Mouse (Mus musculus) lung, postnatal 0 days (tissue): ENCODE results near the gene Exosc5. TPM values are rescaled to one million over a fixed set of nuclear protein-coding genes. Genes with fewer than 3 reads are reported as not detected.
A peak's percentile ranks its signal among the peaks of the same experiment; 100 is the strongest.

Experiments
- ATAC-seq: fragments of 200-750 bp; cut with Nextera tagmentation; 2 replicates; pipeline ENCODE4 v1.8.0; 2017; ENCODE audit warnings: moderate library complexity
- DNase-seq: peaks from one replicate; pipeline ENCODE4 v3.0.0-alpha.2; 2016; ENCODE audit warnings: low spot score
- H3K27ac ChIP-seq: fragments of 300-500 bp; sonication (generic); 2 replicates; pipeline ENCODE4 v1.5.1; 2014; ENCODE audit warnings: antibody characterized with exemption, mild to moderate bottlenecking, low read length, mixed read lengths
- H3K27me3 ChIP-seq: fragments of 300-500 bp; sonication (generic); replicated peaks from 2 replicates; pipeline ENCODE4 v1.6.1; 2014; ENCODE audit warnings: low read length, mixed read lengths; ENCODE audit not compliant: insufficient read depth
- H3K36me3 ChIP-seq: fragments of 300-500 bp; sonication (generic); 2 replicates; pipeline ENCODE4 v1.6.1; 2014; ENCODE audit warnings: low read length, mixed read lengths; ENCODE audit not compliant: insufficient read depth
- H3K4me1 ChIP-seq: fragments of 300-500 bp; sonication (generic); 2 replicates; pipeline ENCODE4 v1.6.1; 2014; ENCODE audit warnings: antibody characterized with exemption, low read depth, low read length, mixed read lengths; ENCODE audit not compliant: insufficient read depth
- H3K4me2 ChIP-seq: fragments of 300-500 bp; sonication (generic); replicated peaks from 2 replicates; pipeline ENCODE4 v1.6.1; 2014; ENCODE audit warnings: low read depth, mild to moderate bottlenecking, low read length, moderate library complexity, mixed read lengths
- H3K4me3 ChIP-seq: fragments of 300-500 bp; sonication (generic); 2 replicates; pipeline ENCODE4 v1.5.1; 2014; ENCODE audit warnings: low read depth, low read length
- H3K9ac ChIP-seq: fragments of 300-500 bp; sonication (generic); replicated peaks from 2 replicates; pipeline ENCODE4 v1.6.1; 2014; ENCODE audit warnings: low read depth, mild to moderate bottlenecking
- H3K9me3 ChIP-seq: fragments of 300-500 bp; sonication (generic); 2 replicates; pipeline ENCODE4 v1.6.1; 2016; ENCODE audit warnings: low read length, mixed read lengths
- CTCF ChIP-seq: IDR thresholded peaks from 2 replicates; pipeline ENCODE4 v1.5.1; 2016; ENCODE audit warnings: antibody characterized with exemption, mild to moderate bottlenecking
- EP300 ChIP-seq: IDR thresholded peaks from 2 replicates; pipeline ENCODE4 v1.6.1; 2016; ENCODE audit warnings: antibody characterized with exemption, mild to moderate bottlenecking, control low read depth
- WGBS: fragments of 180-500 bp; shearing (Covaris S2); extraction: QIAGEN DNeasy Blood & Tissue Kit; methylation state at CpG from one replicate; pipeline ENCODE4 v1.1.7; 2014; 5-methylcytosine and 5-hydroxymethylcytosine counted together
- polyA plus RNA-seq: library from polyadenylated mRNA; unstranded; fragments of >200 nt; fragmentation: Nextera tagmentation; extraction: Ambion mirVana; gene quantifications from 2 replicates; pipeline ENCODE4 v1.2.1, GENCODE M21; 2015

The Exosc5 gene
- polyA plus RNA-seq, 1 experiment from 2014 or later = 49.7 TPM

DNA sequence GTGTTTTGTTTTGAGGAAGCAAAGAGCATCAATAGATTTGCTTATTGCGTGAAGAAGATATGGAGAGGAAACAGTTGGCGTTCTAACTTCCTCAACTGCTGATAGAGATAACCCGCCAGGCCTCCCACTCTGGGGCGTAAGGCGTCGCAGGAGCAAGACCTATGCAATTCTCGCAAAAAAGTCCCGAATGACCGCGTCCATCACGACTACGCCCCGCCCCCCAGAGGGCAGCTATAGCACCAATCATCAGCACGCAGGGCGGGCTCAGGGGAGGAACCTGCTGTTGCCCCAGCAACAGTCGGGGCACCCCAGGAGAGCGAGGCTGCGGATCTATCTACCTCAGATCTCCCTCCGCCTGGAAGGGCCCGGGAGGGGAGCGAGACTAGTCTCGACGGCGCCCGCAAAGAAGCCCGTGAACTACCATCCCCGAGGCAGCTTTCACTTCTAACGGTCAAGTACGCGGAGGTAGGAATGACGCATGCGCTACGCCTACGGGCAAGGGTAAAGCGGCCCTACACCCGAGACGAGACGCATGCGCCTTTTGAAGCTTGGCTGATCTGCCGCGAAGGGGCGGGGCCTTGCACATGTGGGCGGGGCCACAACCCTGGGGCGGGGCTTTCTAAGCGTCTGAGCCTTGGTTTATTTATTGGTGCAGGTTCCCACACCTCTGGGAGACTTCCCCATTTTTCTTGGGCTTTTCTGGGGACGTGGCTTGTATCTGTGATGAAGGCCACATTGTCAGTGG is 21.7 kb downstream of the Exosc5 start, which contains the start of gene B9d2:
Gene B9d2 (plus strand): TSS at position 267 of the 745 bp plus-strand sequence.
- no peaks in the 10 kb centered on the region for H3K9me3 ChIP-seq
- peaks cover 21% of the 10 kb centered on the region for H3K4me1 ChIP-seq
- H3K9ac ChIP-seq = 0 out of 2 replicates have a peak within 1 kb of the TSS, but pooled peaks have one; percentile 39
- no peaks in the 10 kb centered on the region for H3K36me3 ChIP-seq
- TF ChIP-seq EP300 (no peak), CTCF (peak; percentile 16)
- DNase-seq (peak; percentile 98), ATAC-seq (peak; percentile 97)
- H3K4me3 ChIP-seq = peak within 1 kb of the TSS; percentile 63
- under 1% methylated on average over 46 of the region's 46 CpGs for WGBS
- peak within 1 kb of the TSS; percentile 27 for H3K4me2 ChIP-seq
- H3K27ac ChIP-seq = peak within 1 kb of the TSS; percentile 92
- no peaks in the 10 kb centered on the region for H3K27me3 ChIP-seq

- H3K4me1 ChIP-seq = peaks cover 16% of the 10 kb centered on the region
- no peak for ATAC-seq
- no peak overlapping the region for H3K9ac ChIP-seq
- DNase-seq = no peak
- no peaks in the 10 kb centered on the region for H3K9me3 ChIP-seq
- TF ChIP-seq EP300 = no peak
- no peak for TF ChIP-seq CTCF
- peak overlapping the region; percentile 27 for H3K4me2 ChIP-seq
- no peaks in the 10 kb centered on the region for H3K27me3 ChIP-seq
- H3K4me3 ChIP-seq = 0 out of 2 replicates have a peak overlapping the region, but pooled peaks have one; percentile 63
- no peak overlapping the region for H3K27ac ChIP-seq
- no peaks in the 10 kb centered on the region for H3K36me3 ChIP-seq
- 52% methylated on average over 14 of the region's 15 CpGs for WGBS
These were observed 22.6 kb downstream of the Exosc5 start for GRCm38 (mm10) chr7:25681341-25682231.

DNA sequence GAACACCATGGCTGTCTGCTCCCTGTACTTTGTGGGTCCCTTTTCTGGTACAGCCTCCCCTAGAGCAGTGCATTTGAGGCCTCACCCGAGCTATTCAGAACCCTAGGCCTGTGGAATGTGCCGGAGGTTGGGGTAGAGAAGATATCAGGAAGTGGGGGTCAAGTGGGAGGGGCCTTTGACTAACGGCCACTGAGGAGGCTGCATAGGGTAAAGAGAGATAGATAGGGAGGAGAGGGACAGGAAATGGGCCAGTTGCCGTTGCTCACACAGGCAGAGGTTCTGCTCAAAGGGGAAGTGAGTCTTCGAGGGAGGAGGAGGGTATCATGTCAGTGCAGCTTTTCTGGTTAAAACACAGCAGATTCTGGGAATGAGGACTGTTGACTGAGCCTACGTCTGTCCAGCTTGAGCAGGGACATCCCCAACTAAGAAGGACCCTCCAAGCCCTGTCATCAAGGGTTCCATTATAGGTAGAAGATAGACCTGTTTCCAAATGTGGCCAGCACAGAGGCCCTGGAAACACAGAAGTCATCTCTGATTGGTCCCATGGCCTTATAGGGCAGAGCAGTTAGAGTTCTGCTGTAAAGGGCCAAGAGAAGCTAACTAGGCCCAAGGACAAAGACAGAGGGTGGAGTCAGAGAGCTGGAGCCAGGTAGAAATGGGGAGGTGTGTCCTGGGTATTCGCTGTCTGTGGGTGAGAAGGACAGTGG is 24.7 kb downstream of the Exosc5 start:
- no peak for ATAC-seq
- H3K4me2 ChIP-seq = no peak overlapping the region
- no peak overlapping the region for H3K9ac ChIP-seq
- no peaks in the 10 kb centered on the region for H3K27me3 ChIP-seq
- TF ChIP-seq CTCF (no peak), EP300 (no peak)
- DNase-seq = peak; percentile 55
- H3K36me3 ChIP-seq = no peaks in the 10 kb centered on the region
- no peak overlapping the region for H3K27ac ChIP-seq
- WGBS = 41% methylated on average over 7 of the region's 7 CpGs
- H3K9me3 ChIP-seq = no peaks in the 10 kb centered on the region
- H3K4me1 ChIP-seq = peaks cover 13% of the 10 kb centered on the region; the same call in 1 of the 2 replicates
- H3K4me3 ChIP-seq = no peak overlapping the region

GRCm38 (mm10) chr7:25684659-25685058 is 25.7 kb downstream of the Exosc5 start:
- H3K4me1 ChIP-seq = peaks cover 13% of the 10 kb centered on the region; the same call in 1 of the 2 replicates
- H3K27ac ChIP-seq = no peak overlapping the region
- no peak overlapping the region for H3K4me3 ChIP-seq
- ATAC-seq (no peak), DNase-seq (no peak)
- TF ChIP-seq CTCF (no peak), EP300 (no peak)
- no peaks in the 10 kb centered on the region for H3K27me3 ChIP-seq
- no peak overlapping the region for H3K9ac ChIP-seq
- H3K36me3 ChIP-seq = no peaks in the 10 kb centered on the region
- 83% methylated on average over 6 of the region's 6 CpGs for WGBS
- no peaks in the 10 kb centered on the region for H3K9me3 ChIP-seq
- no peak overlapping the region for H3K4me2 ChIP-seq

DNA sequence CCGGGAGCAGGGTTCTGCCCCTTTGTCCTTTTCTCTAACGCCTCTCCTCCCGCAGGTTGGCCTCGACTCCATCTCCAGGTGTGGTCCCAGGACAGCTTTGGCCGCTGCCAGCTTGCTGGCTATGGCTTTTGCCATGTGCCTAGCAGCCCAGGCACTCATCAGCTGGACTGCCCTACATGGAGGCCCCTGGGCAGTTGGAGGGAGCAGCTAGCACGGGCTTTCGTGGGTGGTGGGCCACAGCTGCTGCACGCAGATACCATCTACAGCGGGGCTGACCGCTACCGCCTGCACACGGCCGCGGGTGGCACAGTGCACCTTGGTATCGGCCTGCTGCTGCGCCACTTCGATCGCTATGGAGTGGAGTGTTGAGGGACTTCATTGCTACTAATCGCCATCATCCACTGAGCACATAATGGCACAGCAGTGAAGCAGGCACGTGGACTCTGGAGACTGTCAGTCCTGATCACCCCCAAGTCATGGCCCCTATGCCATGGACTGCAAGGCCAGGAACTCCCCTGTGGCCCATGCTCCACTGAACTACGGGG is 27.0 kb downstream of the Exosc5 start:
- Histone ChIP-seq H3K9ac (no peak overlapping the region), H3K9me3 (no peaks in the 10 kb centered on the region), H3K36me3 (no peaks in the 10 kb centered on the region), H3K27ac (0 out of 2 replicates have a peak overlapping the region, but pooled peaks have one; percentile 92), H3K4me1 (peaks cover 12% of the 10 kb centered on the region), H3K4me3 (peak overlapping the region; percentile 85), H3K27me3 (no peaks in the 10 kb centered on the region), H3K4me2 (peak overlapping the region; percentile 98)
- TF ChIP-seq EP300 = no peak
- TF ChIP-seq CTCF = no peak
- 75% methylated on average over 21 of the region's 21 CpGs for WGBS
- DNase-seq (no peak), ATAC-seq (no peak)
